Mouse (Mus musculus) central nervous system, embryonic 18 days (tissue): ENCODE results near the gene Spice1. TPM values are rescaled to one million over a fixed set of nuclear protein-coding genes. Genes with fewer than 3 reads are reported as not detected.

Experiments
- polyA plus RNA-seq: library from polyadenylated mRNA; depleted of rRNA; stranded (reverse); fragments of >200 nt; gene quantifications from 2 replicates; pipeline ENCODE4 v1.2.3, GENCODE M21; 2012; rRNA removed

The Spice1 gene
- 20.6 and 24.9 TPM in 2 replicates for polyA plus RNA-seq

DNA sequence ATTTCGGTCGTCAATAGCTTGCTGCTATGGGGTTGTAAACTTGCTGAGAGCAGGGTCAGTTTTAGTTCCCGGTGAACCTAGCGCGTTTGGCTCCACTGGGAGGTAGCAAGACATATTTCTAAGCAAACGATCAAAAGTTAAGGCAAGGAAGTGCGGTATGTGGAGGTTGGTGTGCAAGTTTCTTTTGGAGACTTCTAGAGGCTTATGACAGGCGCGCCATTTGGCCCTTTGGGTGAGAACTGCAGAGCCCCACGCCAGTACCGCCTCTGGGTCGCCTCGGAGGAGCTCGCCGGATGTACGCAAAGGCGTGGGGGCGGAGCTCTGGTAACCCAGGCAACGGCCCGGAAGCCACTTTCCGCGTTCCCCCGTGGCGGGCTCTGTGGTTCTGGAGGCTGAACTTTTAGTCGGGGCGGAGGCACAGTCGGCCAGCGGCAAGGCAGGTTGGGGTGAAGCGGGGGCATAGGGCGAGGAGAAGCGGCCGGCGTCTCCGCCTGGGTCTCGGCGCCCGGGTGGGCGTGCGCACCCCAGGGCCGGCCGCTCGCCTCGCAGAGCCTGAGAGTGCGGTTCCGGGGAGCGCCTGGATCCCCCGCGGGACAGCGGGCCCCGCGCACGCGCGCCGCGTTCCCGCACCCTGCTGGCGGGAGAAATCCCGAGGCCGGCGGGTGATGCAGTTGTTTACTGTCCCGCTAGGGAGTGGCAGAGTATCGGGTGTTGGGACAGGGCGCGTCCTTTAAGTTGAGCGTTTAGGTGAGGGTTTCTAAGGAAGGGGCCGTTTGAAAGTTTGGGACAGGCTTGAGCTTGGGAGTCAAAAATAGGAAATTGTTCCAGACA lies at the start of gene Spice1:
TSS of gene Spice1 (plus strand) at position 51 of the 831 bp plus-strand sequence.

GRCm38 (mm10) chr16:44332861-44333284 lies 14.0 kb upstream of the Spice1 start, which contains the start of gene Sidt1:
Gene Sidt1 (minus strand): TSS chr16:44333196.

DNA sequence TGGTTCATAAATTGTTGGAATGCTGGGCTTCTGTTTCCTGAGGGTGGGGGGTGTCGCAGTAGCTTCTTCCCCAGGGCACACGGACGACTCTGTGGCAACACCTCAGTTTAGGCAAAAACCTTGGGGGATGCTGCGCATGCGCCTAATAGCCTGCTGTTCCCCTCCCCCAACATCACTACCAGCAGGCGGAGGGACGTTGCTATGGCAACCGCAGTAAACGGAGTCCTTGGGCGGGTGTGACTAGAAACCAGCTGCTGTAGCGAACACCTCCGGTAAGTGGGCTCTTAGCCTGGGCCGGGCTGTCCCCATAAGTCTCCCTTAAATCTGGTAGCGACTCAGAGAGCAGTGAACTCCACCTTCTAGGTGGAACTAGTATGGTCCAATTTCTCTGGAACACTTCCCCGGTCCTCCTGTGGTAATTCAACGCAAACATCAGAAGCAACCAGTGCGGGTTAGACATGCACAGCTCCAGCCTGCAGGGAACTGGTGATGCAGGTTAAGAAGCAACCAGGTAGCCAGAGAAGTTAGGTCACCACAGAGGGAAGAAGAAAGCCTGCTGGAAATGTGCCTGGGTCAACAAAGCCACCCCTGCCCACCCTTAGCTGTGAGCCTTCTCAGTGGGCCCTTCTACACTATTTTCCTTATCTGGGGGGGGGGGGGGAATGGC lies 47.8 kb downstream of the Spice1 start, which contains the start of gene Cfap44:
TSS of gene Cfap44 (plus strand) at position 220 of the 667 bp plus-strand sequence.

Other genes with a start within 250 kb of the Spice1 start
- gene Atp6v1a, start 207.4 kb upstream of the Spice1 start, polyA plus RNA-seq, result 124 and 134 TPM in 2 replicates
- gene Naa50, start 207.3 kb upstream of the Spice1 start, polyA plus RNA-seq, result 21.7 and 24.6 TPM in 2 replicates
- gene Usf3, start 173.9 kb upstream of the Spice1 start, polyA plus RNA-seq, result 8.6 and 9.0 TPM in 2 replicates
- 12.6 and 14.6 TPM in 2 replicates for gene Sidt1, start 13.9 kb upstream of the Spice1 start, polyA plus RNA-seq
- gene Cfap44, start 47.7 kb downstream of the Spice1 start, polyA plus RNA-seq, result 6.6 and 8.5 TPM in 2 replicates
- 9.0 and 9.2 TPM in 2 replicates for gene Boc, start 211.8 kb downstream of the Spice1 start, polyA plus RNA-seq